Mouse (Mus musculus) myocyte (in vitro differentiated cells): ENCODE data around the gene Dusp13. TPM values are rescaled to one million over a fixed set of nuclear protein-coding genes. Genes with fewer than 3 reads are reported as not detected.

Experiments used
- H3K27me3 ChIP-seq: one replicate; pipeline ENCODE4 v1.6.1; 2011; ENCODE audit not compliant: control insufficient read depth, insufficient read depth, insufficient read length
- H3K36me3 ChIP-seq: one replicate; pipeline ENCODE4 v1.6.1; 2011; ENCODE audit not compliant: control insufficient read depth, insufficient read depth
- H3K4me2 ChIP-seq: one replicate; pipeline ENCODE4 v1.6.1; 2011; ENCODE audit warnings: low read depth, control low read depth
- H3K4me3 ChIP-seq: one replicate; pipeline ENCODE4 v1.5.1; 2011; ENCODE audit warnings: mild to moderate bottlenecking, control low read depth, moderate library complexity
- H3K79me2 ChIP-seq: one replicate; pipeline ENCODE4 v1.6.1; 2011; ENCODE audit not compliant: control insufficient read depth, insufficient read depth
- H3ac ChIP-seq: one replicate; pipeline ENCODE4 v1.6.1; 2011; ENCODE audit not compliant: control insufficient read depth, insufficient read length
- CEBPB ChIP-seq: IDR thresholded peaks from 2 replicates; pipeline ENCODE4 v1.6.1; 2011; ENCODE audit warnings: mild to moderate bottlenecking, moderate library complexity; ENCODE audit not compliant: poor library complexity, insufficient read depth, severe bottlenecking
- E2F4 ChIP-seq: IDR thresholded peaks from one replicate; pipeline ENCODE4 v1.6.1; 2011; ENCODE audit warnings: mild to moderate bottlenecking, control low read depth, moderate library complexity; ENCODE audit not compliant: insufficient read depth
- MAX ChIP-seq: IDR thresholded peaks from one replicate; pipeline ENCODE4 v1.6.1; 2011; ENCODE audit warnings: low read depth, mild to moderate bottlenecking, control low read depth
- MYOD1 ChIP-seq, 3 experiments: IDR thresholded peaks; one replicate each; pipeline ENCODE4 v1.6.1; 2011; ENCODE audit warnings: control low read depth in 2 of 3, low read depth in 2 of 3, mild to moderate bottlenecking in 2 of 3, moderate library complexity in 1 of 3; ENCODE audit not compliant: insufficient read length in 2 of 3, control insufficient read depth in 1 of 3
- MYOG ChIP-seq, 3 experiments: IDR thresholded peaks; one replicate each; pipeline ENCODE4 v1.6.1; 2011; ENCODE audit warnings: control low read depth in 2 of 3, low read depth in 2 of 3, mild to moderate bottlenecking in 2 of 3; ENCODE audit not compliant: insufficient read length in 2 of 3, control insufficient read depth in 1 of 3, insufficient read depth in 1 of 3
- POLR2A ChIP-seq: IDR thresholded peaks from one replicate; pipeline ENCODE4 v1.6.1; 2011; ENCODE audit warnings: low read depth, mild to moderate bottlenecking, control low read depth, moderate library complexity; ENCODE audit not compliant: insufficient read length
- POLR2AphosphoS2 ChIP-seq: IDR thresholded peaks from one replicate; pipeline ENCODE4 v1.6.1; 2011; ENCODE audit warnings: low read depth, control low read depth; ENCODE audit not compliant: insufficient read length
- REST ChIP-seq: IDR thresholded peaks from one replicate; pipeline ENCODE4 v1.6.1; 2011; ENCODE audit warnings: mild to moderate bottlenecking, control low read depth, moderate library complexity; ENCODE audit not compliant: insufficient read depth, insufficient read length
- SRF ChIP-seq: IDR thresholded peaks from one replicate; pipeline ENCODE4 v1.6.1; 2011; ENCODE audit warnings: low read depth; ENCODE audit not compliant: control insufficient read depth, insufficient read length
- TCF12 ChIP-seq: IDR thresholded peaks from one replicate; pipeline ENCODE4 v1.6.1; 2011; ENCODE audit warnings: mild to moderate bottlenecking, control low read depth; ENCODE audit not compliant: poor library complexity, insufficient read depth, severe bottlenecking
- TCF3 ChIP-seq: IDR thresholded peaks from one replicate; pipeline ENCODE4 v1.6.1; 2011; ENCODE audit warnings: low read depth, control low read depth; ENCODE audit not compliant: insufficient read length
- USF1 ChIP-seq: IDR thresholded peaks from one replicate; pipeline ENCODE4 v1.6.1; 2011; ENCODE audit warnings: low read depth, mild to moderate bottlenecking, control low read depth, moderate library complexity
- polyA plus RNA-seq: library from polyadenylated mRNA; unstranded; fragments of >200 nt; fragmentation: generic; extraction: Trizol; gene quantifications from one replicate; pipeline ENCODE4 v1.2.1, GENCODE M21; 2012; ENCODE audit warnings: missing spikeins

Gene Dusp13
- polyA plus RNA-seq, 1 experiment = 24.6 TPM

DNA sequence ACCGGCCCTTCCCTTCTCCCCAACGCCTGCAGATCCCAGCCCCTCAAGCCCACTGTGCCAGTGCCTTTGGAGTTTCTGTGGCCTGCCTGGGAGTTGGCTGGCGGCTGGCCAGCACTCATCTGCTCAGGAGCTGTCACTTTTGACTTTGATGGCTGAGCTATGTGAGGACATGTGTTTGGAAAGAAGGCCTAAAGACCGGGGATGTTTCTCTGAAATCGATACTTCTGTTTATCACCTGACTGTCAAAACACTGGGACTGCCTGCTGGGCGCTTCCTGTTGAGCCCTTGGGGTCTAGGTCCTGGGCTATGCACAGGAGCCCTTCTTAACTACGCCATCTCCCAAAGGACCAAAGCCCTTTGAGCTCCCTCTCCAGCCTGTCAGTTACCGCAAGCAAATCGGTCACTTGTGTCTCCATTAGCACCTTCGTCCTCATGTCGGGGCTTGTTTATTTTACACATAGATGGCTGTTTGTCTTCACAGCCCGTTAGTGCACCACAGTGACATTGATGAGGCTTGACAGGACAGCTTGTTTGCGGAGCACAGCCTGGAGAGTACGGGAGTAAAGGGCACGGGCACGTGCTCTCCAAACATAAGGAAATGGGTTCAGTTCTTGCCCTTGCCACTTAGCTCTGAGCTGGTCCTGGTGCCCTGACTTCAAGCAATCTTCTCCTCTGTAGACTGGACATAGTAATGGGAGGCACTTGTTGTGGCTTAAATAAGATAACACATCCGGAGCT lies 31.2 kb downstream of the Dusp13 start:
- H3K79me2 ChIP-seq = no peaks in the 10 kb centered on the region
- no peak overlapping the region for H3ac ChIP-seq
- H3K4me2 ChIP-seq = no peak overlapping the region
- TF ChIP-seq TCF12 (no peak), POLR2A (no peak), MYOG (IDR thresholded peaks at IDR 0.05; ENCODE audit: control insufficient read depth in 1 of 3, insufficient read depth in 1 of 3, insufficient read length in 2 of 3, low read depth in 2 of 3) (no peak), MYOD1 (IDR thresholded peaks at IDR 0.05; ENCODE audit: control insufficient read depth in 1 of 3, insufficient read length in 2 of 3, low read depth in 2 of 3) (no peak), MAX (no peak), E2F4 (no peak), USF1 (no peak), TCF3 (no peak), POLR2AphosphoS2 (no peak), CEBPB (no peak), SRF (no peak), REST (no peak)
- H3K36me3 ChIP-seq = no peaks in the 10 kb centered on the region
- H3K27me3 ChIP-seq = no peaks in the 10 kb centered on the region
- H3K4me3 ChIP-seq = no peak overlapping the region

GRCm38 (mm10) chr14:21714486-21714885 lies 36.5 kb downstream of the Dusp13 start, which contains the start of gene Dupd1:
Gene Dupd1 (minus strand): TSS chr14:21714576.
- no peaks in the 10 kb centered on the region for H3K27me3 ChIP-seq
- H3K4me3 ChIP-seq = no peak within 1 kb of the TSS
- H3K79me2 ChIP-seq = no peaks in the 10 kb centered on the region
- H3ac ChIP-seq = no peak within 1 kb of the TSS
- TF ChIP-seq TCF3 (no peak), USF1 (no peak), POLR2AphosphoS2 (no peak), SRF (no peak), TCF12 (no peak), REST (no peak), CEBPB (no peak), POLR2A (no peak), MYOG (IDR thresholded peaks at IDR 0.05; ENCODE audit: control insufficient read depth in 1 of 3, insufficient read depth in 1 of 3, insufficient read length in 2 of 3, low read depth in 2 of 3) (no peak), E2F4 (no peak), MYOD1 (IDR thresholded peaks at IDR 0.05; ENCODE audit: control insufficient read depth in 1 of 3, insufficient read length in 2 of 3, low read depth in 2 of 3) (no peak), MAX (no peak)
- no peaks in the 10 kb centered on the region for H3K36me3 ChIP-seq
- H3K4me2 ChIP-seq = no peak within 1 kb of the TSS

- TF ChIP-seq TCF3 (no peak), USF1 (no peak), MYOG (IDR thresholded peaks at IDR 0.05; ENCODE audit: control insufficient read depth in 1 of 3, insufficient read depth in 1 of 3, insufficient read length in 2 of 3, low read depth in 2 of 3) (no peak), SRF (no peak), CEBPB (no peak), E2F4 (no peak), MYOD1 (IDR thresholded peaks at IDR 0.05; ENCODE audit: control insufficient read depth in 1 of 3, insufficient read length in 2 of 3, low read depth in 2 of 3) (no peak), POLR2AphosphoS2 (no peak), MAX (no peak), POLR2A (no peak), TCF12 (no peak), REST (no peak)
- Histone ChIP-seq H3K4me3 (no peak overlapping the region), H3K27me3 (no peaks in the 10 kb centered on the region), H3K36me3 (no peaks in the 10 kb centered on the region), H3ac (no peak overlapping the region), H3K79me2 (no peaks in the 10 kb centered on the region), H3K4me2 (no peak overlapping the region)
Measured at GRCm38 (mm10) chr14:21711231-21711630, 39.8 kb downstream of the Dusp13 start.

GRCm38 (mm10) chr14:21709545-21709944 lies 41.4 kb downstream of the Dusp13 start:
- H3K4me3 ChIP-seq = no peak overlapping the region
- TF ChIP-seq TCF3 (no peak), REST (no peak), MYOD1 (IDR thresholded peaks at IDR 0.05; ENCODE audit: control insufficient read depth in 1 of 3, insufficient read length in 2 of 3, low read depth in 2 of 3) (no peak), MAX (no peak)
- H3ac ChIP-seq = no peak overlapping the region
- H3K36me3 ChIP-seq = no peaks in the 10 kb centered on the region
- no peaks in the 10 kb centered on the region for H3K79me2 ChIP-seq
- H3K27me3 ChIP-seq = no peaks in the 10 kb centered on the region
- H3K4me2 ChIP-seq = no peak overlapping the region
